Mouse (Mus musculus): Measurements from ENCODE around the gene Defb10. TPM values are rescaled to one million over a fixed set of nuclear protein-coding genes. Genes with fewer than 3 reads are reported as not detected.
"Not testable (repeated sequence)": the region's sequence is repeated elsewhere in the genome, so short reads cannot be mapped to it uniquely, and the experiment has no call there.

The Defb10 gene
- not detected in 2 replicates for polyA plus RNA-seq (2011; ENCODE audit: insufficient read depth, insufficient read length, low replicate concordance, missing spikeins)

- H3K27ac ChIP-seq (ENCODE audit: control insufficient read depth, insufficient read depth, low read depth, low read length, poor library complexity); H3K4me1 ChIP-seq (ENCODE audit: control insufficient read depth, insufficient read depth, low read length); H3K4me3 ChIP-seq (replicated peaks; ENCODE audit: control insufficient read depth, low read depth, low read length): not testable (repeated sequence)
- WGBS = 49% methylated on average over 1 of the region's 1 CpGs
Measured at GRCm38 (mm10) chr8:21858586-21858985, at the start of gene Defb10. Gene Defb10 (plus strand): TSS chr8:21858901.

DNA sequence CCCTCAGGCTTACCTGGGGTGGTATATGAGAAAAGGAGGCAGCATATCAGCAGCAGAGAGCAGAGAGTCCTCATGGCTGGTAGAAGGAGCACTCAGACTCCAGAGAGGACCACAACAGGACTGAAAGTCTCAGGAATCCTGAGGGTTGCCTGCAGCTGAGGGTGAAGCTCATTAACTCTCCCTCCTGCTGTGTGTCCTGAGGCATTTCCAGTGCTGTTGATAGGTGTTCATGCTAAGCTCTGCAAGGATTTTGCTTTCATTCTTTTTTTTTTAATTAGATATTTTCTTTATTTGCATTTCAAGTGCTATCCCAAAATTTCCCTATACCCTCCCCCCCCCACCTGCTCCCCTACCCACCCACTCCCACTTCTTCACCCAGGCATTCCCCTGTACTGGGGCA is 26.6 kb downstream of the Defb10 start, which contains the start of gene Defb9:
Gene Defb9, minus strand, starts transcription at position 101 of the 400 bp plus-strand sequence.
- not testable (repeated sequence) for H3K4me3 ChIP-seq (replicated peaks; ENCODE audit: control insufficient read depth, low read depth, low read length); H3K4me1 ChIP-seq (ENCODE audit: control insufficient read depth, insufficient read depth, low read length); H3K27ac ChIP-seq (ENCODE audit: control insufficient read depth, insufficient read depth, low read depth, low read length, poor library complexity)

DNA sequence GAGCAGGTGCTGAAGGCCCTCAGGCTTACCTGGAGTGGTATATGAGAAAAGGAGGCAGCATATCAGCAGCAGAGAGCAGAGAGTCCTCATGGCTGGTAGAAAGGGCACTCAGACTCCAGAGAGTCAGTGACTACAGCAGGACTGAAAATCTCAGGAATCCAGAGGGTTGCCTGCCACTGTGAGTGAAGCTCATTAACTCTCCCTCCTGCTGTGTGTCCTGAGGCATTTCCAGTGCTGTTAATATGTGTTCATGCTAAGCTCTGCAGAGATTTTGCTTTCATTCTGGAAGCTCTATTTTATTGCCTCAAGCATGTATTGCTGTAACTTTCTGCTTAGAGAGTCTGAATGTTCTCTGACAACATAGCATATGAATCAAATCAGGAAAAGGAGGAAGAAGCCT is 47.6 kb downstream of the Defb10 start, which contains the start of gene Defb11:
Gene Defb11, minus strand, starts transcription at position 123 of the 400 bp plus-strand sequence.
- not testable (repeated sequence) for H3K4me3 ChIP-seq (replicated peaks; ENCODE audit: control insufficient read depth, low read depth, low read length); H3K4me1 ChIP-seq (ENCODE audit: control insufficient read depth, insufficient read depth, low read length); H3K27ac ChIP-seq (ENCODE audit: control insufficient read depth, insufficient read depth, low read depth, low read length, poor library complexity)

Other genes with a start within 250 kb of the Defb10 start
- not detected in 2 replicates for gene Defa26, start 240.7 kb upstream of the Defb10 start, polyA plus RNA-seq (2011; ENCODE audit: insufficient read depth, insufficient read length, low replicate concordance, missing spikeins)
- gene Defa17, start 203.1 kb upstream of the Defb10 start, polyA plus RNA-seq (2011; ENCODE audit: insufficient read depth, insufficient read length, low replicate concordance, missing spikeins) = not detected in 2 replicates
- not detected in 2 replicates for gene Defa34, start 193.1 kb upstream of the Defb10 start, polyA plus RNA-seq (2011; ENCODE audit: insufficient read depth, insufficient read length, low replicate concordance, missing spikeins)
- gene AY761184, start 155.3 kb upstream of the Defb10 start, polyA plus RNA-seq (2011; ENCODE audit: insufficient read depth, insufficient read length, low replicate concordance, missing spikeins) = not detected in 2 replicates
- gene Defa24, start 124.4 kb upstream of the Defb10 start, polyA plus RNA-seq (2011; ENCODE audit: insufficient read depth, insufficient read length, low replicate concordance, missing spikeins) = not detected in 2 replicates
- not detected in 2 replicates for gene Defb50, start 35.4 kb upstream of the Defb10 start, polyA plus RNA-seq (2011; ENCODE audit: insufficient read depth, insufficient read length, low replicate concordance, missing spikeins)
- gene Defb2, start 19.0 kb upstream of the Defb10 start, polyA plus RNA-seq (2011; ENCODE audit: insufficient read depth, insufficient read length, low replicate concordance, missing spikeins) = not detected in 2 replicates
- not detected in 2 replicates for gene Defb9, start 26.5 kb downstream of the Defb10 start, polyA plus RNA-seq (2011; ENCODE audit: insufficient read depth, insufficient read length, low replicate concordance, missing spikeins)
- gene Defb11, start 47.5 kb downstream of the Defb10 start, polyA plus RNA-seq (2011; ENCODE audit: insufficient read depth, insufficient read length, low replicate concordance, missing spikeins) = not detected in 2 replicates
- not detected in 2 replicates for gene Defb15, start 73.8 kb downstream of the Defb10 start, polyA plus RNA-seq (2011; ENCODE audit: insufficient read depth, insufficient read length, low replicate concordance, missing spikeins)
- not detected in 2 replicates for gene Defb35, start 79.5 kb downstream of the Defb10 start, polyA plus RNA-seq (2011; ENCODE audit: insufficient read depth, insufficient read length, low replicate concordance, missing spikeins)
- gene Defb13, start 87.9 kb downstream of the Defb10 start, polyA plus RNA-seq (2011; ENCODE audit: insufficient read depth, insufficient read length, low replicate concordance, missing spikeins) = not detected in 2 replicates
- not detected in 2 replicates for gene Fam90a1a, start 99.8 kb downstream of the Defb10 start, polyA plus RNA-seq (2011; ENCODE audit: insufficient read depth, insufficient read length, low replicate concordance, missing spikeins)
- gene Ccdc70, start 110.9 kb downstream of the Defb10 start, polyA plus RNA-seq (2011; ENCODE audit: insufficient read depth, insufficient read length, low replicate concordance, missing spikeins) = not detected in 2 replicates
- gene Atp7b, start 201.4 kb downstream of the Defb10 start, polyA plus RNA-seq (2011; ENCODE audit: insufficient read depth, insufficient read length, low replicate concordance, missing spikeins) = 2.6 and 4.3 TPM in 2 replicates
- 0.61 and 3.5 TPM in 2 replicates for gene Alg11, start 201.8 kb downstream of the Defb10 start, polyA plus RNA-seq (2011; ENCODE audit: insufficient read depth, insufficient read length, low replicate concordance, missing spikeins)

All from bone marrow, adult 2 months (tissue).